Mouse (Mus musculus) testis, adult 2 months (tissue): ENCODE data around the gene Fance.

Experiments used
- CTCF ChIP-seq: fragments of 200-500 bp; IDR thresholded peaks from 2 replicates; pipeline ENCODE4 v1.5.1; 2012; ENCODE audit warnings: low read depth, mild to moderate bottlenecking, inconsistent platforms, low read length, moderate library complexity; ENCODE audit not compliant: control insufficient read depth, insufficient read depth, insufficient replicate concordance
- POLR2A ChIP-seq: fragments of 200-500 bp; IDR thresholded peaks from 2 replicates; pipeline ENCODE4 v1.6.1; 2012; ENCODE audit warnings: low read depth, mild to moderate bottlenecking, inconsistent platforms, low read length, moderate library complexity; ENCODE audit not compliant: control insufficient read depth

- TF ChIP-seq CTCF = no peak
- TF ChIP-seq POLR2A = no peak
Measured at GRCm38 (mm10) chr17:28277226-28277625, 36.1 kb upstream of the Fance start.
